Mouse (Mus musculus): ENCODE measurements around the gene Myadm. TPM values are rescaled to one million over a fixed set of nuclear protein-coding genes. Genes with fewer than 3 reads are reported as not detected.

Gene Myadm
- polyA plus RNA-seq, 1 experiment from 2014 or later, result 30.1 TPM

- DNase-seq, result peak; percentile 75
- Histone ChIP-seq H3K36me3 (ENCODE audit: control insufficient read depth, insufficient read depth, low read length) (peaks cover 11% of the 10 kb centered on the region), H3K4me3 (replicated peaks; ENCODE audit: low read depth, low read length) (peak overlapping the region; percentile 40), H3K4me1 (ENCODE audit: control insufficient read depth, insufficient read depth, low read length) (peaks cover 27% of the 10 kb centered on the region), H3K27me3 (ENCODE audit: control insufficient read depth, insufficient read depth, low read length) (peaks cover 23% of the 10 kb centered on the region; the same call in 1 of the 2 replicates), H3K27ac (replicated peaks; ENCODE audit: low read depth, low read length) (no peak overlapping the region), H3K9me3 (ENCODE audit: control insufficient read depth, low read length) (no peaks in the 10 kb centered on the region), H3K9ac (replicated peaks; ENCODE audit: low read length) (peak overlapping the region; percentile 42; the same call in 1 of the 2 replicates), H3K4me2 (ENCODE audit: low read length) (peak overlapping the region; percentile 78)
- WGBS, result 1% methylated on average over 16 of the region's 16 CpGs
- no peak for ATAC-seq (ENCODE audit: low FRiP score, low TSS enrichment)
Measured at GRCm38 (mm10) chr7:3302556-3303275, 13.8 kb downstream of the Myadm start.

- H3K4me1 ChIP-seq (ENCODE audit: control insufficient read depth, insufficient read depth, low read length), result peaks cover 27% of the 10 kb centered on the region
- DNase-seq (peak; percentile 77), ATAC-seq (ENCODE audit: low FRiP score, low TSS enrichment) (peak; percentile 66)
- no peaks in the 10 kb centered on the region for H3K9me3 ChIP-seq (ENCODE audit: control insufficient read depth, low read length)
- 0% methylated on average over 29 of the region's 29 CpGs for WGBS
- peak overlapping the region; percentile 40 for H3K4me3 ChIP-seq (replicated peaks; ENCODE audit: low read depth, low read length)
- no peak overlapping the region for H3K27ac ChIP-seq (replicated peaks; ENCODE audit: low read depth, low read length)
- H3K36me3 ChIP-seq (ENCODE audit: control insufficient read depth, insufficient read depth, low read length), result peaks cover 6% of the 10 kb centered on the region
- peak overlapping the region; percentile 78 for H3K4me2 ChIP-seq (ENCODE audit: low read length)
- peak overlapping the region; percentile 42 for H3K9ac ChIP-seq (replicated peaks; ENCODE audit: low read length)
- peaks cover 23% of the 10 kb centered on the region; the same call in 1 of the 2 replicates for H3K27me3 ChIP-seq (ENCODE audit: control insufficient read depth, insufficient read depth, low read length)
Measured at GRCm38 (mm10) chr7:3303276-3303781, 14.4 kb downstream of the Myadm start.

- peaks cover 23% of the 10 kb centered on the region; the same call in 1 of the 2 replicates for H3K27me3 ChIP-seq (ENCODE audit: control insufficient read depth, insufficient read depth, low read length)
Measured at GRCm38 (mm10) chr7:3303789-3304188, 14.9 kb downstream of the Myadm start.

GRCm38 (mm10) chr7:3304298-3304697, 15.4 kb downstream of the Myadm start:
- H3K4me2 ChIP-seq (ENCODE audit: low read length), result peak overlapping the region; percentile 78
- peak; percentile 47 for DNase-seq
- no peak overlapping the region for H3K27ac ChIP-seq (replicated peaks; ENCODE audit: low read depth, low read length)
- no peaks in the 10 kb centered on the region for H3K9me3 ChIP-seq (ENCODE audit: control insufficient read depth, low read length)
- H3K36me3 ChIP-seq (ENCODE audit: control insufficient read depth, insufficient read depth, low read length), result no peaks in the 10 kb centered on the region
- peaks cover 27% of the 10 kb centered on the region for H3K4me1 ChIP-seq (ENCODE audit: control insufficient read depth, insufficient read depth, low read length)
- H3K9ac ChIP-seq (replicated peaks; ENCODE audit: low read length), result no peak overlapping the region; the same call in 1 of the 2 replicates
- peak overlapping the region; percentile 40 for H3K4me3 ChIP-seq (replicated peaks; ENCODE audit: low read depth, low read length)
- peak; percentile 59 for ATAC-seq (ENCODE audit: low FRiP score, low TSS enrichment)
- under 1% methylated on average over 10 of the region's 10 CpGs for WGBS
- H3K27me3 ChIP-seq (ENCODE audit: control insufficient read depth, insufficient read depth, low read length), result peaks cover 23% of the 10 kb centered on the region; the same call in 1 of the 2 replicates

More at GRCm38 (mm10) chr7:3303789-3304188, 14.9 kb downstream of the Myadm start:
- WGBS, result 2% methylated on average over 12 of the region's 12 CpGs
- DNase-seq (peak; percentile 35), ATAC-seq (ENCODE audit: low FRiP score, low TSS enrichment) (peak; percentile 21; the same call in 1 of the 2 replicates)
- H3K4me1 ChIP-seq (ENCODE audit: control insufficient read depth, insufficient read depth, low read length), result peaks cover 27% of the 10 kb centered on the region
- peak overlapping the region; percentile 78 for H3K4me2 ChIP-seq (ENCODE audit: low read length)
- H3K36me3 ChIP-seq (ENCODE audit: control insufficient read depth, insufficient read depth, low read length), result peaks cover 1% of the 10 kb centered on the region; the same call in 1 of the 2 replicates
- no peak overlapping the region for H3K27ac ChIP-seq (replicated peaks; ENCODE audit: low read depth, low read length)
- peak overlapping the region; percentile 40 for H3K4me3 ChIP-seq (replicated peaks; ENCODE audit: low read depth, low read length)
- peak overlapping the region; percentile 42 for H3K9ac ChIP-seq (replicated peaks; ENCODE audit: low read length)
- no peaks in the 10 kb centered on the region for H3K9me3 ChIP-seq (ENCODE audit: control insufficient read depth, low read length)

GRCm38 (mm10) chr7:3306400-3306799, 17.5 kb downstream of the Myadm start:
- WGBS, result 76% methylated on average over 3 of the region's 3 CpGs
- Histone ChIP-seq H3K9me3 (ENCODE audit: control insufficient read depth, low read length) (0 out of 2 replicates have a peak, but pooled peaks cover 3% of the 10 kb centered on the region), H3K27ac (replicated peaks; ENCODE audit: low read depth, low read length) (no peak overlapping the region), H3K4me3 (replicated peaks; ENCODE audit: low read depth, low read length) (no peak overlapping the region), H3K27me3 (ENCODE audit: control insufficient read depth, insufficient read depth, low read length) (peaks cover 14% of the 10 kb centered on the region; the same call in 1 of the 2 replicates), H3K36me3 (ENCODE audit: control insufficient read depth, insufficient read depth, low read length) (no peaks in the 10 kb centered on the region), H3K4me1 (ENCODE audit: control insufficient read depth, insufficient read depth, low read length) (peaks cover 27% of the 10 kb centered on the region), H3K9ac (replicated peaks; ENCODE audit: low read length) (no peak overlapping the region), H3K4me2 (ENCODE audit: low read length) (no peak overlapping the region)
- ATAC-seq (ENCODE audit: low FRiP score, low TSS enrichment), result no peak
- no peak for DNase-seq

- no peak overlapping the region for H3K9ac ChIP-seq (replicated peaks; ENCODE audit: low read length)
- ATAC-seq (ENCODE audit: low FRiP score, low TSS enrichment), result no peak
- DNase-seq, result no peak
- H3K4me1 ChIP-seq (ENCODE audit: control insufficient read depth, insufficient read depth, low read length), result peaks cover 12% of the 10 kb centered on the region
- 78% methylated on average over 4 of the region's 4 CpGs for WGBS
- no peak overlapping the region for H3K4me2 ChIP-seq (ENCODE audit: low read length)
- H3K9me3 ChIP-seq (ENCODE audit: control insufficient read depth, low read length), result 0 out of 2 replicates have a peak, but pooled peaks cover 3% of the 10 kb centered on the region
- no peak overlapping the region for H3K4me3 ChIP-seq (replicated peaks; ENCODE audit: low read depth, low read length)
- H3K27me3 ChIP-seq (ENCODE audit: control insufficient read depth, insufficient read depth, low read length), result peaks cover 4% of the 10 kb centered on the region; the same call in 1 of the 2 replicates
- H3K27ac ChIP-seq (replicated peaks; ENCODE audit: low read depth, low read length), result no peak overlapping the region
- H3K36me3 ChIP-seq (ENCODE audit: control insufficient read depth, insufficient read depth, low read length), result no peaks in the 10 kb centered on the region
Measured at GRCm38 (mm10) chr7:3308646-3309045, 19.8 kb downstream of the Myadm start.

- Histone ChIP-seq H3K27ac (replicated peaks; ENCODE audit: low read depth, low read length) (no peak overlapping the region), H3K9me3 (ENCODE audit: control insufficient read depth, low read length) (0 out of 2 replicates have a peak, but pooled peaks cover 3% of the 10 kb centered on the region), H3K36me3 (ENCODE audit: control insufficient read depth, insufficient read depth, low read length) (no peaks in the 10 kb centered on the region), H3K9ac (replicated peaks; ENCODE audit: low read length) (no peak overlapping the region), H3K27me3 (ENCODE audit: control insufficient read depth, insufficient read depth, low read length) (no peaks in the 10 kb centered on the region), H3K4me1 (ENCODE audit: control insufficient read depth, insufficient read depth, low read length) (no peaks in the 10 kb centered on the region), H3K4me2 (ENCODE audit: low read length) (no peak overlapping the region), H3K4me3 (replicated peaks; ENCODE audit: low read depth, low read length) (no peak overlapping the region)
- WGBS, result 97% methylated on average over 7 of the region's 7 CpGs
- no peak for ATAC-seq (ENCODE audit: low FRiP score, low TSS enrichment)
- DNase-seq, result no peak
Measured at GRCm38 (mm10) chr7:3310233-3310632, 21.4 kb downstream of the Myadm start.

GRCm38 (mm10) chr7:3313571-3313970, 24.7 kb downstream of the Myadm start:
- no peak overlapping the region for H3K4me3 ChIP-seq (replicated peaks; ENCODE audit: low read depth, low read length)
- DNase-seq (no peak), ATAC-seq (ENCODE audit: low FRiP score, low TSS enrichment) (no peak)
- H3K9me3 ChIP-seq (ENCODE audit: control insufficient read depth, low read length), result 0 out of 2 replicates have a peak, but pooled peaks cover 3% of the 10 kb centered on the region
- H3K36me3 ChIP-seq (ENCODE audit: control insufficient read depth, insufficient read depth, low read length), result no peaks in the 10 kb centered on the region
- H3K27ac ChIP-seq (replicated peaks; ENCODE audit: low read depth, low read length), result no peak overlapping the region
- H3K9ac ChIP-seq (replicated peaks; ENCODE audit: low read length), result no peak overlapping the region
- no peaks in the 10 kb centered on the region for H3K4me1 ChIP-seq (ENCODE audit: control insufficient read depth, insufficient read depth, low read length)
- WGBS, result 88% methylated on average over 8 of the region's 8 CpGs
- H3K4me2 ChIP-seq (ENCODE audit: low read length), result no peak overlapping the region
- H3K27me3 ChIP-seq (ENCODE audit: control insufficient read depth, insufficient read depth, low read length), result no peaks in the 10 kb centered on the region

Measured in midbrain, embryonic 14.5 days (tissue).